Mouse (Mus musculus) urinary bladder, adult 18-20 months (tissue): Measurements from ENCODE around the gene Vmn2r80.
"Not testable (repeated sequence)": the region's sequence is repeated elsewhere in the genome, so short reads cannot be mapped to it uniquely, and the experiment has no call there.

Experiments used
- DNase-seq, 2 experiments: peaks; one replicate each; pipeline ENCODE4 v3.0.0; 2022; ENCODE audit warnings: low spot score in 2 of 2, mixed read lengths in 2 of 2

Vmn2r80 gene

GRCm38 (mm10) chr10:79148469-79148868 lies at the start of gene Vmn2r80:
Gene Vmn2r80, plus strand, starts transcription at chr10:79148769.
- DNase-seq, result not testable (repeated sequence)

- no peak for DNase-seq
Measured at GRCm38 (mm10) chr10:79106325-79107282, 42.0 kb upstream of the Vmn2r80 start.

GRCm38 (mm10) chr10:79107531-79107930 lies 41.0 kb upstream of the Vmn2r80 start:
- DNase-seq, result no peak

- DNase-seq, result no peak
Measured at GRCm38 (mm10) chr10:79109156-79109555, 39.4 kb upstream of the Vmn2r80 start.

GRCm38 (mm10) chr10:79110482-79110881 lies 38.1 kb upstream of the Vmn2r80 start:
- DNase-seq, result no peak

- DNase-seq, result no peak
Measured at GRCm38 (mm10) chr10:79115085-79115484, 33.5 kb upstream of the Vmn2r80 start.

GRCm38 (mm10) chr10:79116125-79116849 lies 32.3 kb upstream of the Vmn2r80 start:
- peak; percentile 3 to 9 for DNase-seq

GRCm38 (mm10) chr10:79151602-79152001 lies 3.0 kb downstream of the Vmn2r80 start:
- DNase-seq, result no peak

GRCm38 (mm10) chr10:79199973-79200372 lies 51.4 kb downstream of the Vmn2r80 start:
- DNase-seq, result not testable (repeated sequence)

- no peak for DNase-seq
Measured at GRCm38 (mm10) chr10:79220432-79220831, 71.9 kb downstream of the Vmn2r80 start.

GRCm38 (mm10) chr10:79221606-79222005 lies 73.0 kb downstream of the Vmn2r80 start:
- no peak for DNase-seq

- DNase-seq, result no peak
Measured at GRCm38 (mm10) chr10:79222214-79222613, 73.6 kb downstream of the Vmn2r80 start.
